Mouse (Mus musculus) CD4-positive, CD25-positive, alpha-beta regulatory T cell, adult 2 months (primary cell): ENCODE data around the gene Ntsr1.

Experiments used
- DNase-seq: peaks from one replicate; pipeline ENCODE4 v3.0.0-alpha.2; 2012; ENCODE audit warnings: low read depth, low spot score

Ntsr1 gene

DNA sequence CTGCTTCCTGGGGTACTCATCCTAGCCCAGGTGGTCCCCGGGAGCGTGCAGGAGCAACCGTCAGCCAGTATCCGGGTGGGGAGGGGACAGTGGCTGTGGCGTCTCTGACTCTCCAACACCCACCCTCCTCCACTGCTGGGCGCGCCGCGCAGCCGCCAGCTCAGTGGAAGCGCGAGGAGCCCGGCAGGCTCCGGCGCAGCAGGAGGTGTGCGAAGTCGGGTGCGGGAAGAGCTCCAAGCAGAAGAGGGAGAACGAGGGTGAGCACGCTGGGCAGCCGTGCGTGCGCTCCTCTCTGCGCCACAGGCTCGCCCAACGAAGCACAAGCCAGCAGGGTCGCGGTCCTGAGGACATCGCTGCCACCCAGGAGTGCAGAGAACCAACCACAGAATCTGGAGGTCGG lies at the start of gene Ntsr1:
Gene Ntsr1 (plus strand): TSS at position 236 of the 400 bp plus-strand sequence.
- no peak for DNase-seq

DNA sequence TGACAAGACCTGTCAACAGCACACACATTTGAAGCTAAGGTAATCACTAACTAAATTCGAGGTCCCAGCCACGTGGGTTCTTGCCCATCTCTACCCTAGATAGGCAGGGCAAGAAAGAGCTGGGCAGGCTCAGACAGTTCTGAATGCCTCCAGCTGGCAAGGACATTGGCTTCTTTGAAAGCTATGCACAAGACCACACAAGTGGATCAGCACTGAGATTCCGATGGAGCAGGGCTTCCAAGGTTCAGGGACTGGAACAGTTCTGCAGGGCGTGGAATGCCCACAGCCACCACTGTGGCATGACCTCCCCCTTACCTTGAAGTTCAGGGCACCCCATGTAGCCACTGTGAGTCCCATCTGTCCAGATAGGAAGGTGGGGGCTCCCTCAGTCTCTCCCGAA lies 49.2 kb upstream of the Ntsr1 start:
- DNase-seq: no peak

DNA sequence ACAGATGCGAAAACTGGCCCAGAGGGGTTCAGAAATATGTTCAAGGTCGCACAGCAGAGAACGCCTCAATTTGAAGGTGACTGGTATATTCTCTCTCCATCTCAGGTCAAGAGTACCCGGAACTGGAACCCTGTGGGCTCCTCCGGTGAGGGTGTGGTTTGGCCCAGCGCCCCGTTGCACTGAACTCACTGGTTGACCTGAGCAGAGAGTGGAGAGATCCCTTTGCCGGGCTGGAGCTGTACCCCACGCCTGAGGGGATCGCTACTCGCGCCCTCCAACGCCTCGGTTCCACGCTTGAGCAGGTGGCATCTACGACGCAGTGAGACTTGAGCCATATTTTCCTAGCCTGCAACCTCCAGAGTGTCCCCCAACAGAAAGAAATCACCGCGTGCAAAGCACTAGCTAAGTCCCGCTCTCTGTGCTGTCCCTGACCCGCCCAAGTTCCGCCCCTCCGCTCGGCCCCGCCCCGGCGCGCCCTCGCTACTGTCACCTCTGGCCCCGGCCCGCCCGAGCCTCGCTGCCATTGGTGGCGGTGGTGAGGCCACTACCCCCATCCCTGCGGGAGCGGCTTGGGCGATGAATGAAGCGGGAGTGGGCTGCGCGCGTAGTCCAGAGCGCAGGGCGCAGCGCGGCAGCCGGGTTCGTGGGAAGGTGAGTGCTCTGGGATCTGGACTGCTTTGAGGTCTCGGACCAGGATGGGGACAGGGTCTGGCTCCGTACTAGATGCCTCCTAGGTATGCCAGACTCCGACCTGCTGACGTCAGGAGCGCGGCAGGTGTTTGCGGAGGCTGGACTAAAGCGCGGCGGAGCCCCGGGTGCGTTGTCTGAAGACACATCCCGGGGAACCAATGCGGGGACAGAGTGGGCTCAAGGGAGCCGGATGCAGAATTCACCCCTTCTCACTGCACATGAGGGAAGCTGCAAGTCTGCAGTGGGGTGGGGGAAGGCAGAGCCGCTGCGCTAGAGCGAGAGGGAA lies 43.8 kb upstream of the Ntsr1 start, which contains the start of gene Slco4a1:
Gene Slco4a1 (plus strand): TSS at position 523 of the 976 bp plus-strand sequence.
- peak; percentile 92 for DNase-seq

DNA sequence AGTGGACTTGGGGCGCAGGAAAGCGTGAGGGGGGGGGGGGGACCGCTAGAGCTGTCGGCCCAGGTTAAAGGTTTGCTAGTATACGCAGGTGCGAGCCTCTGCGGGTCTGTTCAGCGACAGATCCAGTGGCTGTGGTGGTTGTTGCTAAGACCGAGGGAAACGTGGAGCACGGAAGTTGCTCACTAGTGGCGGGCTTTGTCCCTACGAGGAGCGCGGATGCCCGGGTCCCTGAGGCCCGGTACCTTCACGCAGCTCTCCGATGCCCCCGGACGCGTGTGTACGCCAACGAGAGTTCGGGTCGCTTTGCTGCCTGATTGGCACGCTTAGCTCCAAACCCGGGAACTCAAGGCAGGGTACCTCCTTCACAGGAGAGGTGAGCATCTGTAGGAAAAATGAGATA lies 43.1 kb upstream of the Ntsr1 start:
- DNase-seq: no peak

DNA sequence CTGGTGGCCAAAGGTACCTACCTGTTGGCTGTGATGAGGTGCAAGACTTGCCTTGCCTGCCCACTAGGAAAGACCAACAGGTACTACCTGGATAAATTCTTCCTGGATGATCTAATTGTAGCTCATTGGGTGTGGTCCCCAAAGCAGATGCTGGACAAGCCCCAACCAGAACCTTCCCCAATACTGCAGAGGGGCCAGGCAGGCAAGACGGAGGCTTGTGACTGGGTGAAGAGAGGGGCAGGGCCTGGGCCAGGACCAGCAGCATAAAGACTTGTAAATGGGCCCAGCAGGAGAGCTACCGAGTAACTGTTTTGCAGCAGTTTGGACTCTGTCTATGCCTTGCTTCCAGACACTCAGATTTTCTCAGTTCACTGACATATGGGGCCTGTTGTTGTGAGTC lies 42.1 kb upstream of the Ntsr1 start:
- no peak for DNase-seq

DNA sequence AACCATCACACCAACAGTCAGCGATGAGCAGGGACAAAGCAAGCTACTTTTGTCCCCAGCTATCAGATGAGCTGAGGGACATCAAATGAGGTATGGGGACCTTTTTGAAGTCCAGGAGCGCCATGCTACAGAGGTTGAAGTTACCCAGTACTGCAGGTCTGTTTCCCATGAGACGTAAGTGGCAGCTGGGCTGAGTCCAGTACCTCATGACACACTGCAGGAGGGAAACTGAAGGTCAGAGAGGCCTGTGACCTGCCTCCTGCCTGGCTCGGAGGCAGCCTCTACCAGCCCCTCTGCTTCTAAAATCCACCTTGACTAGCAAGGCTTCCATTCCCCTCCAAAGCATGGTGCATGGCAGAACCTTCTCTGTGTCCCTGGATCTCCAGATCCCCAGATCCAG lies 40.3 kb upstream of the Ntsr1 start:
- no peak for DNase-seq

DNA sequence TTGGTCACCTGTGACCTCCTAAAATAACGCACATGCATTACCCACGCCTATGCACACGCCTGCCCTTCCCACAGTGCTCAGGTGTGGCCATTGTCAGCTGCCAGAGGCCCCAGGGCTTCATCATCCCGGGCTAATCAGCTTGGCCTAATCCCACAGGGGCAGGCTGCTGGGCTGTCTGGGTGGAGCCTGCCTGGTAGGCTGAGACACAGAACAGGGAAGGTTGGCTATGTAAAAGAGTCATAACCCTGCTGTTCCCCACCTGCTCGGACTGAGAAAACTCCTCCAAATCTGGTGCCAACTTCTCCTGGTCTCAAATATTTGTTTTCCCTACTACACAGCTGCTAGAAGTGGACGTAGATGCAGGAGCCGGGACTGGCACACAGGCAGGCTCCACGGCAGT lies 39.0 kb upstream of the Ntsr1 start:
- no peak for DNase-seq

DNA sequence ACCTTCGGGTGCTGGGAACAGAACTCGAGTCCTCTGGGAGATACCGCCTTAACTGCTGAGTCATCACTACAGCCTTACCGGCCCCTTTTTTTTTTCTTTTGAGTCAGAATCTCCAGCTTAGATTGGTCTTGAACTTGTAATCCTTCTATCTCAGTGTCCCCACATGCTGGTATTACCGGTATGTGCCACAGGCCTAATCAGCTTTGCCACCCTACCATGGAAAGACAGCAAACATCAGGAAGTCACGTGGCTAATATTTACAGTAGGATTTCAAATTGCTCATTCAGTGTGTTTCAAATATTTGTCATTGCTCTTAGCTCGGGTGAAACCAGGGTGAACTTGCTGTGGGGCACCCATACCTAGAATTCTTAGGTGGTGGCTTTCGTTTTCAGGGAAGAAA lies 37.2 kb upstream of the Ntsr1 start:
- no peak for DNase-seq

DNA sequence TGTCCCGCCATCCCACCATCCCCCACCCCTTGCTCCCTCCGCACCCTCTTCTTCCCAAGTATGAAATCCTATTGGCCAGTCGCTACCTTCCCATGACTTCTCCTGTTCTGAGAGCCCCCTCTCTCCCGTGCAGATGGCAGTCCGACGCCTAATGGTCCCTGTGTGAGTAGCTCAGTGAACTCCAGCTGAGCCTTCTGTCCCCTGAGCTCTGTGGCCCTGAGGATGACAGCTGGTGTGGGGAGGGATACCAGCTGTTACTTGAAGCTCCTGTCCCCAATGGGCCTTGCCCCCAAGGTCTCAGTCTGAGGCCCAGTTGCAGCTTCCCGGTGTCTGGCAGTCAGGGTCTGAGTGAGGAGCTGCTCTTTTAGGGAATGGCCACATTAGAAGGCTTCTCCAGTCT lies 33.3 kb upstream of the Ntsr1 start:
- DNase-seq: no peak

DNA sequence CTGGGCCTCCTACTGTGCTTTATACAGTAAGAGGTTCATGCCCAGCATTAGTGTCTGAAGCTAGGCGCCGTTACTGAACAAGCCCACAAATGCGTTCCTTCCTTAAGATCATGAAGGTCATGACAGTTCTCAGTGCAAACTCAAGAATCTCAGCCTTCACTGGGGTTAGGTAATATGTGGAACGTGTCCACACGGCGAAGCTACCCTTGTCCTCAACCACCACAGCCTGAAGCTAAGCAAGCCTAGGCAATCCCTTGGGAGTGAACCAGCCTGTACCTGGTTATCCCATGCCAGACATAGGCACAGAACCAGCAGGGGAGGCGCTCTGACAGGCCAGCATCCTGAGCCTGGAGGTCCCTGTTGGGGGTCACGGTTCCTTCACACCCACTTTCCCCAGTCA lies 30.9 kb upstream of the Ntsr1 start:
- DNase-seq: no peak

DNA sequence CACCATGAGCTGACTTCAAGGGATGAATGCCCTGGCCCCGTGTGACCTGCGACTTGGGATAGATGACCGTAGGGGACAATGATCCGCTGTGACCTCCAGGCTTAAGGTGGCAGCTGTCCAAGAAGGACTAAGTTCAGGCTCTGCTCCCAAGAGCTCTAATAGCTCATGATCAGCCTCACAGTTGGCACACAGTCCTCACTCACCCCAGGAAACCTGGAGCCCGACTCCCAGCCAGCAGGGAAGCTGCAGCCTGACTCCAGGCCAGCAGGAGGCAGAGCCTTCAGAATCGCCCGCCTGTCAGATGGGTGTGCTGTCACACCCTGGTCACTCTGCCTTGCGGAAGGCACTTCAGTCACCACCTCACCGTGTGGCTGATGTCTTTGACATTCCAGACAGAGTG lies 30.0 kb upstream of the Ntsr1 start:
- DNase-seq: no peak

DNA sequence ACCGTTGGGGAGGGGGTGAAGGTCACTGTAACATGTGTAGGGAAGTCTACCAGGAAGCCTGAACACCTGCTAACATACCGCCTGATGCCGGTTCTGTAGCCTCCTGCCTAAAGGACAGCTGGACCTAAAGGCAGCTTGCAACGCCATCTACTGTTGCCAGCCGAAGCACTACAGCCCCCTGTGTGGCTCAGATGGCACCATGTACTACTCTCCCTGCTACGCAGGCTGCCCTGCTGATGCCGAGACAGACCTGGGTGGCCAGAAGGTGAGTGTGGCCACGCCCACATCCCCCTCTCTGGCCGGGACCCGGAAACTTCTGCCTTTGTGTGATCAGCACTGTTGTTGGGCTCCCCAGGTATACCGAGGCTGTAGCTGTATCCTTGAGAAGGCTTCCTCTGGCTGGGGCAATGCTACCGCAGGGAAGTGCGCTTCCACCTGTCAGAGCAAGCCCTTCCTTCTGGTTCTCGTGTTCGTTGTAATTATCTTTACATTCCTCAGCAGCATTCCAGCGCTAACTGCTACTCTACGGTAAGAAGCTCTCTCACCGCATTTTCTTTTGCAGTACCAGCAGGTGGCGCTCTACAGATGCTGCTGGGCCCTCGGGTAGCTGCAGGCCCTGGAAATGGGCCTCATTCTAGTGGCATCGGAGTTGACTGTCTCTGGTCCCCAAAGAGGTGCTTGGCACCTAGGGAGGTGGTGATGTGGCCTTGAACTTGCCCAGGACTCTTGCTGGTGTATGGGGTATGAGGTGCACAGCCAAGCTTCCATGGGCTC lies 27.3 kb upstream of the Ntsr1 start:
- DNase-seq: peak; percentile 67

DNA sequence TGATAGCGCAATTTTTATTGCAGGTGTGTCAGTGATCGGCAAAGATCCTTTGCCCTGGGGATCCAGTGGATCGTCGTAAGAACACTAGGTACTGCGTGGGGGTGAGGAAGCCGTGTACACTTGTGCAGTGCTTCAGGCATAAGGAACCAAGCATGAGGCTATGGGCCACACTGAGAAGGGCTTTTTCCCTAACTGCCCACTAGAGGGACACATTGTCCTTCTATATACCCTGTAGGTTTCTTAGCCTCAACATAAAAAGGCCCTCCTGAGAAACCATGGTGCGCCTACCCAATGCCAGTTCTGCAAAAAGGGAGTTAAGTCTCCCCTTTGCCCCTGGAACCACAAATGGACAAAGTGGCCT lies 26.7 kb upstream of the Ntsr1 start:
- peak; percentile 58 for DNase-seq

DNA sequence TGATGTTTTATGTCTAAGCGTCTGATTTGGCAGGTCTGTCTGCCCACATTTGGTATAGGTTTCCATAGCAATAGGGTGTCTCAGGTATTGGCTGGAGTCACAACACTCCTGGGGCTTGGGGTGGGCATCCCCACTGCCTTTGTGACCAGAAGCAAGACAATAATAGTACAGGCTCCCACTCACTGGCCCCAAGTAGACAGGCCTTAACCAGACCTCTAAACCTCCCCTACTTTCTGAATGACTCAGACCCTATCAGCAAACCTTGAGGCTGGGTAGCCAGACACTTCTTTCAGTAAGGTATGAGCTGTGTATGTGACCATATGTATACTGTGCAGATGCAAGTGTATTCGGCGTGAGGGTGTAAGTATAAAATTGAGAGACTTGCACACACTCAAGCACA lies 24.9 kb upstream of the Ntsr1 start:
- no peak for DNase-seq

DNA sequence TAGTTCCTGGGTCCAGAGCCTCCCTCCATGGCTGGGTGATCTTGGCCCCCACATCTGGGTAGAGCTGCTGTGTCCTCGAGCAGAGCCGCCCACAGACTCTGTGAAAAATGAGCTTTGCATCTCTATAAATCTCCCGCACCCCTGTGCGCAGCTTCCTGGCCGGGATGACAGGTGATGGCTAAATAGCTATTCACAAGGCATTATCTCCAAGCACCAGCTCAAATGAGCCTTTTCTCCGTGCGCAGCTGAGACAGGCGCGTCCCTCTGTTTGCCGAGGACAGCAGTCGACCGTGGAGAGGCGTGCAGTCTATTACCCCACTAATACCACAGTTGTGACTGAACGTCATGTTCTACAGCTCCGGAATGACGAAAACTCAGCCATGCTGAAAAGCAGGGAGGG lies 17.5 kb upstream of the Ntsr1 start:
- no peak for DNase-seq

DNA sequence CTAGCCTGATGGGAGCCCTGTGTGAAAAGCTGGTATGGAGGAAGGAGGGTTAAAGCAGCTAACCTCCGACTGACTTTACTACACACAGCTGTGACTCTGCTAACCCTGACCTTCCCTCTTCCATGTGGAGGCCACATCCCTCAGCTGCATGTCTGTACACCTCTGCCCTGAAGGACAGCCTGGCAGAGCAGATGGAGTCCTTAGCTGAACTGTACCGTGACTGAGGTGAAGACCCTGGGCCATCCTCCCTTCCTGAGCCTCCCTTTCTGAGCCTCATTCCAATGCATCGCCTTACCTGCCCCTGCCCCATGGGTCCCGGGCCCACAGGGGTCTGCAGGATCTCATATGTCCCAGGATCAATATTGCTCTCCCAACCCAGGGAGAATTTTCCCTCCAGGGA lies 14.9 kb upstream of the Ntsr1 start:
- DNase-seq: no peak

DNA sequence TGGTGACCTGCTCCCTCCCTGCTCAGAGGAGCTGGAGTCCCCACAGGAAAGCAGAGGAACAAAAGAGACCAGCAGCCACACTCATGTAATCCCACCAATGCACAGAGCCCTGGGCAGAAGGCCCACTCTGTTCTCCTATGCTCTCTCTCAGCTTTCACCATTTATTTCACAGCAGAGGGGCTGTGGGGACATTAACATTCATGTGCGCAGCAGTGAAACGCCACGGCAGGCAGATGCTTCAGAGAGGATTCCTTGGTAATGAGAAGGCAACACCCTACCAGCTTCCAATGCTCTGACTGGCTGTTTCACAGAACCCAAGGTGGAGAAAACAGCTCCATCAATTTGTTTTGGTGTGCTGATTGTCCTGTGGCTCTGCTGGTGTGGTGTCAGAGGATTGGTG lies 14.5 kb upstream of the Ntsr1 start:
- DNase-seq: no peak

DNA sequence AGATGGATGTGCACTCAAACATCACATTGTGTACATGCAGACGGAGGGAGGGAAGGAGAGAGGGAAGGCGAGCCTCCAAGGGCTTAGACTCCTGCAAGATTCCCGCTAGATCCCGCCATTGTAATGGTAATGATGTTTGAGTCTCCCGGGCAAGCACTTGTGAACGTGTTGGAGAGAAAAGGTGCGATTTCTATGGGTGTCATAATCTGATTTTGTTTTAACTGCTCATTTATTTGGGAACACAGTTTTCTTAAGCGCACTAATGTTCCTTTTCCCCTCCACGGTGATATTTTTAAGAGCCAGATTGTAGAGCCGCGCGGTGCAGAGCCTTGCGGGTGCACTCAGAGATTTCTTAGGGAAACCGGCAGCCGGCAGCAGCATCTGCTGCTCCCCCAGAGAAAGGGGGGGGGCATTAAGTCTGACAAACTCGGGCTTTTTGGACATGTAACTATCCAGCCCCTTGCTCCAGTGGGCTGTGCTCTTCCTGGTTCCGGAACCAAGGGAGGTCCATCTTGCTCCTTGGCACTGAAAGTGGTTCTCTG lies 11.5 kb upstream of the Ntsr1 start:
- no peak for DNase-seq

DNA sequence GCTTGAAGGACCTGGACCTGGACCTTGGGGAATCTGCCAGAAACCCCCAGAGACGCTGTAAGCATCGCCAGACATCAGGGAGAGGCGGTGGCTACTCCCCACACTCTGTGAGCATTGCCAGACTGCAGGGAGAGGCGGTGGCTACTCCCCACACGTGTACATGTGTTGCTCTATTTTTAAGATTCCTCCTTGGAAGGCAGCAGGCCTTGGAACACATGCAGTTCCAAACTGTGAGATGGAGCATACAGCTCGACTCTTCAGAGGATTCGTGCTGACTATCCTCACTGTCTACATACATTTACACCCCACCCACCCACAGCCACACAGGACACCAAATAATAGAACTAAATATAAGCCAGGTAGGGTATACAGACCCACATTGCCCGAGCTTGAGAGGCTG lies 3.9 kb upstream of the Ntsr1 start:
- DNase-seq: no peak

DNA sequence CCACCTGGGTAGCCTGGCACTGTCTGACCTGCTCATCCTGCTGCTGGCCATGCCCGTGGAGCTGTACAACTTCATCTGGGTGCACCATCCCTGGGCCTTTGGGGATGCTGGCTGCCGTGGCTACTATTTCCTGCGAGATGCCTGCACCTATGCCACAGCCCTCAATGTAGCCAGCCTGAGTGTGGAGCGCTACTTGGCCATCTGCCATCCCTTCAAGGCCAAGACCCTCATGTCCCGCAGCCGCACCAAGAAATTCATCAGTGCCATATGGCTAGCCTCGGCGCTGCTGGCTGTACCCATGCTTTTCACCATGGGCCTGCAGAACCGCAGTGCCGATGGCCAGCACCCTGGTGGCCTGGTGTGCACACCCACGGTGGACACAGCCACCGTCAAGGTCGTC lies 950 bp downstream of the Ntsr1 start:
- no peak for DNase-seq

DNA sequence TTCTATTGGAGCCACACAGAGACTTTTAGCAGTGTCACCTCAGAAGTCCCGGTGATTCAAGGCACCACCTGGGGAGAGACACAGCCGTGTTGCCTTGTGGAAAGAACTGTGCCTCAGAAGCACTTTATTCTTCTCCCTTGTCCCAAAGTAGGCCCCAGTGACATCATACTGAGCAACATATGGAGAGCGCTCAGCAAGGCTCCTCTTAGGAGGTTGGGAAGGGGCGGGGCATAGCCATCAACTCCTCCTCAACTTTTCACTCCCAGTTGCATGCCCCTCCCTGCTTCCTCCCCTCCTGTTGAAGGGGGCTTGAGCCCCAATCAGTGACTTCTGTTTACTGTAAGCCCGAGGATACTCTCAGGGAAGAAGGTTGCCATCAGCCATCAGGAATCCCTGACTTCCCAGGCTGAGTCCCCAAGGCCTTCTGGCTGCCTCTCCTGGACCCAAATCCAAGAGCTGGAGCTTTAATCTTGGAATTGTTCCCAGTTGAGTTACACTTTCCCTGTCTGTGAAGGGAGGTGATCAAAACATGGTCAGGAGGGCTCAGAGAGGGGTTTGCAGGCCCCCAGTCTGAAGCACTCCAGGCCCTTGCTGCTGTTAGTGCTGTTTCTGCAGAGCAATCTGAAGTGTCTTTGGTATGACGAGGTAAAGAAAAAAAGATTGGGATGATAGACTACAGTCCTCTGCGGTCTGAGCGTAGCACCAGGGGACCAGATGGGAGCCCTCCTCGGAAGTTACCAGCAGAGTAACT lies 1.6 kb downstream of the Ntsr1 start:
- DNase-seq: no peak

DNA sequence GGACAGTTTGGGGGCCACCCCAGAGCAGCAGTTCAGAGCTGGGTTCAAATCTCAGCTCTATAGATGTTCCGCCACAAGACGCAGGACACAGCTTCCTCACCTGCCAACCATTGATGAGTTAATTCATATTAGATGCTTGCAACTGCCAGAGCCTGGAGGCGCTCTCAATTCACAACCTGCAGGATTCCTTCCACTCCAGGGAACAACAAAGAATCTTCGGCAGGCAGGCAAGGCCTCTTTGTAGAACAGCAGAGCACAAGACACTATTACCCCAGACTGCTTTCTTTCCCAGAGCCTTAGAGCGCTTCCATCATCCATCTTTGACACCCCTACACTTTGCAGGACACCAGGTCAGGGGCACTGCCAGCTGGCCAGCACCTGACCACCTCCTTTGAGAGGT lies 6.5 kb downstream of the Ntsr1 start:
- DNase-seq: no peak
